Mouse (Mus musculus) MEL (cell line): ENCODE data around the gene Ndufa11. TPM values are rescaled to one million over a fixed set of nuclear protein-coding genes. Genes with fewer than 3 reads are reported as not detected.

Experiments used
- DNase-seq: peaks from one replicate; pipeline ENCODE4 v3.0.0; 2011; ENCODE audit warnings: low read depth, low spot score
- H3K27ac ChIP-seq: 2 replicates; pipeline ENCODE4 v1.5.1; 2012; ENCODE audit warnings: low read depth, mild to moderate bottlenecking, control low read depth, low read length, moderate library complexity; ENCODE audit not compliant: control insufficient read depth
- H3K27me3 ChIP-seq, 2 experiments: fragments of 150-350 bp in 1 of 2; sonication (generic) in 1 of 2; 2 replicates each; pipeline ENCODE4 v1.6.1; 2012; ENCODE audit warnings: low read length in 2 of 2, mild to moderate bottlenecking in 2 of 2, improper control_type of control experiment in 1 of 2, moderate library complexity in 1 of 2; ENCODE audit not compliant: insufficient read depth in 2 of 2, control insufficient read depth in 1 of 2
- H3K36me3 ChIP-seq, 2 experiments: 2 replicates each; pipeline ENCODE4 v1.6.1; 2012 to 2014; ENCODE audit warnings: low read length in 2 of 2, improper control_type of control experiment in 1 of 2, inconsistent platforms in 1 of 2, mild to moderate bottlenecking in 1 of 2; ENCODE audit not compliant: insufficient read depth in 2 of 2, control insufficient read depth in 1 of 2
- H3K4me1 ChIP-seq, 2 experiments: fragments of 150-350 bp in 1 of 2; sonication (generic) in 1 of 2; 2 replicates each; pipeline ENCODE4 v1.6.1; 2012; ENCODE audit warnings: low read length in 2 of 2, improper control_type of control experiment in 1 of 2, mild to moderate bottlenecking in 1 of 2; ENCODE audit not compliant: insufficient read depth in 2 of 2, control insufficient read depth in 1 of 2
- H3K4me3 ChIP-seq, 2 experiments: fragments of 150-350 bp in 1 of 2; sonication (generic) in 1 of 2; 2 replicates each; pipeline ENCODE4 v1.5.1; 2012; ENCODE audit warnings: low read depth in 2 of 2, low read length in 2 of 2, mild to moderate bottlenecking in 2 of 2, moderate library complexity in 2 of 2, control low read depth in 1 of 2, improper control_type of control experiment in 1 of 2; ENCODE audit not compliant: control insufficient read depth in 1 of 2, insufficient read depth in 1 of 2
- H3K79me2 ChIP-seq: 2 replicates; pipeline ENCODE4 v1.6.1; 2012; ENCODE audit warnings: mild to moderate bottlenecking, low read length, moderate library complexity; ENCODE audit not compliant: control insufficient read depth, poor library complexity, insufficient read depth
- H3K9ac ChIP-seq: 2 replicates; pipeline ENCODE4 v1.6.1; 2012; ENCODE audit warnings: low read depth, mild to moderate bottlenecking, control low read depth, low read length, moderate library complexity; ENCODE audit not compliant: control insufficient read depth, poor library complexity, severe bottlenecking
- H3K9me3 ChIP-seq: fragments of 150-350 bp; sonication (generic); replicated peaks from 2 replicates; pipeline ENCODE4 v1.6.1; 2012; ENCODE audit warnings: mild to moderate bottlenecking, low read length, improper control_type of control experiment, moderate library complexity; ENCODE audit not compliant: insufficient read depth
- CHD2 ChIP-seq: IDR thresholded peaks from 2 replicates; pipeline ENCODE4 v1.6.1; 2011; ENCODE audit warnings: low read length, improper control_type of control experiment
- GABPA ChIP-seq: IDR thresholded peaks from 2 replicates; pipeline ENCODE4 v1.6.1; 2012; ENCODE audit warnings: low read depth, mild to moderate bottlenecking, inconsistent platforms, low read length, improper control_type of control experiment, moderate library complexity
- MAFK ChIP-seq: IDR thresholded peaks from 2 replicates; pipeline ENCODE4 v1.6.1; 2011; ENCODE audit warnings: low read depth, mild to moderate bottlenecking, low read length, improper control_type of control experiment, borderline replicate concordance
- MAX ChIP-seq: IDR thresholded peaks from 2 replicates; pipeline ENCODE4 v1.6.1; 2011; ENCODE audit warnings: low read length, improper control_type of control experiment
- MAZ ChIP-seq: IDR thresholded peaks from 2 replicates; pipeline ENCODE4 v1.6.1; 2012; ENCODE audit warnings: low read depth, mild to moderate bottlenecking, inconsistent platforms, low read length, improper control_type of control experiment
- MEF2A ChIP-seq: IDR thresholded peaks from 2 replicates; pipeline ENCODE4 v1.6.1; 2014; ENCODE audit warnings: low read depth, mild to moderate bottlenecking, inconsistent platforms, low read length, improper control_type of control experiment; ENCODE audit not compliant: poor library complexity, insufficient replicate concordance, severe bottlenecking; ENCODE audit errors: extremely low read depth
- NELFE ChIP-seq: IDR thresholded peaks from 2 replicates; pipeline ENCODE4 v1.6.1; 2011; ENCODE audit warnings: low read depth, low read length, improper control_type of control experiment
- POLR2AphosphoS2 ChIP-seq: IDR thresholded peaks from 2 replicates; pipeline ENCODE4 v1.6.1; 2011; ENCODE audit warnings: low read length, improper control_type of control experiment
- POLR2AphosphoS5 ChIP-seq: IDR thresholded peaks from 2 replicates; pipeline ENCODE4 v1.6.1; 2012; ENCODE audit warnings: low read depth, borderline replicate concordance, mild to moderate bottlenecking, inconsistent platforms, low read length, moderate library complexity, mixed read lengths
- SIN3A ChIP-seq: IDR thresholded peaks from 2 replicates; pipeline ENCODE4 v1.6.1; 2012; ENCODE audit warnings: low read length, improper control_type of control experiment, inconsistent platforms
- TBP ChIP-seq: IDR thresholded peaks from 2 replicates; pipeline ENCODE4 v1.8.0; 2011; ENCODE audit warnings: low read depth, low read length, improper control_type of control experiment
- ZC3H11A ChIP-seq: IDR thresholded peaks from 2 replicates; pipeline ENCODE4 v1.6.1; 2012; ENCODE audit warnings: low read depth, mild to moderate bottlenecking, inconsistent platforms, low read length, improper control_type of control experiment
- ZMIZ1 ChIP-seq: IDR thresholded peaks from 2 replicates; pipeline ENCODE4 v1.6.1; 2012; ENCODE audit warnings: low read depth, mild to moderate bottlenecking, inconsistent platforms, low read length, improper control_type of control experiment, moderate library complexity
- polyA plus RNA-seq, 2 experiments: library from polyadenylated mRNA; stranded (reverse) in 1 of 2; unstranded in 1 of 2; fragments of >175 nt in 1 of 2; fragments of >200 nt in 1 of 2; gene quantifications; 2 replicates each; pipeline versions ENCODE4 v1.2.1 to v1.2.4; 2012; ENCODE audit warnings: low replicate concordance in 2 of 2, low read depth in 1 of 2; ENCODE audit not compliant: insufficient read length in 2 of 2, insufficient read depth in 1 of 2, missing spikeins in 1 of 2
- total RNA-seq: library from RNA; depleted of rRNA; stranded (reverse); fragments of 300-350 nt; gene quantifications from 2 replicates; pipeline ENCODE4 v1.2.3, GENCODE M21; 2012

The Ndufa11 gene
- total and polyA plus RNA-seq, 3 experiments, result 249 to 351 TPM; not detected in 1

- DNase-seq, result no peak
- Histone ChIP-seq H3K4me3 (no peak overlapping the region), H3K36me3 (no peaks in the 10 kb centered on the region), H3K27ac (no peak overlapping the region), H3K79me2 (no peaks in the 10 kb centered on the region), H3K9ac (no peak overlapping the region), H3K4me1 (no peaks in the 10 kb centered on the region), H3K9me3 (no peaks in the 10 kb centered on the region), H3K27me3 (no peaks in the 10 kb centered on the region)
- TF ChIP-seq MEF2A, result no peak
- no peak for TF ChIP-seq SIN3A
- no peak for TF ChIP-seq GABPA
- no peak for TF ChIP-seq MAX
- TF ChIP-seq POLR2AphosphoS5, result no peak
- no peak for TF ChIP-seq MAFK
- TF ChIP-seq CHD2, result no peak
Observed at GRCm38 (mm10) chr17:56751404-56752072, 34.0 kb downstream of the Ndufa11 start.

GRCm38 (mm10) chr17:56753452-56753851 is 35.9 kb downstream of the Ndufa11 start:
- H3K79me2 ChIP-seq, result no peaks in the 10 kb centered on the region; the same call in 1 of the 2 replicates
- DNase-seq, result no peak
- H3K9me3 ChIP-seq, result no peaks in the 10 kb centered on the region
- H3K27me3 ChIP-seq, result no peaks in the 10 kb centered on the region
- H3K4me3 ChIP-seq, result no peak overlapping the region
- H3K36me3 ChIP-seq, result peaks cover 0 to 3% of the 10 kb centered on the region in 2 experiments; a peak in 1 of 4 replicates
- H3K4me1 ChIP-seq, result peaks cover 0 to 5% of the 10 kb centered on the region in 2 experiments; a peak in 1 of 4 replicates
- no peak overlapping the region for H3K9ac ChIP-seq
- H3K27ac ChIP-seq, result no peak overlapping the region
- TF ChIP-seq GABPA (no peak), SIN3A (no peak), NELFE (no peak)

GRCm38 (mm10) chr17:56754271-56755185 is 37.0 kb downstream of the Ndufa11 start:
- Histone ChIP-seq H3K4me3 (no peak overlapping the region), H3K36me3 (peaks cover 0 to 3% of the 10 kb centered on the region in 2 experiments; a peak in 1 of 4 replicates), H3K27ac (no peak overlapping the region), H3K4me1 (peaks cover 0 to 5% of the 10 kb centered on the region in 2 experiments; a peak in 1 of 4 replicates), H3K9ac (no peak overlapping the region), H3K79me2 (no peaks in the 10 kb centered on the region; the same call in 1 of the 2 replicates), H3K27me3 (no peaks in the 10 kb centered on the region), H3K9me3 (no peaks in the 10 kb centered on the region)
- no peak for DNase-seq
- TF ChIP-seq SIN3A (no peak), MAZ (no peak), NELFE (no peak), ZMIZ1 (no peak), TBP (no peak), POLR2AphosphoS2 (no peak), ZC3H11A (no peak)
